9 mouse cellular contexts compared by ENCODE assay signal in the genomic region with DNA sequence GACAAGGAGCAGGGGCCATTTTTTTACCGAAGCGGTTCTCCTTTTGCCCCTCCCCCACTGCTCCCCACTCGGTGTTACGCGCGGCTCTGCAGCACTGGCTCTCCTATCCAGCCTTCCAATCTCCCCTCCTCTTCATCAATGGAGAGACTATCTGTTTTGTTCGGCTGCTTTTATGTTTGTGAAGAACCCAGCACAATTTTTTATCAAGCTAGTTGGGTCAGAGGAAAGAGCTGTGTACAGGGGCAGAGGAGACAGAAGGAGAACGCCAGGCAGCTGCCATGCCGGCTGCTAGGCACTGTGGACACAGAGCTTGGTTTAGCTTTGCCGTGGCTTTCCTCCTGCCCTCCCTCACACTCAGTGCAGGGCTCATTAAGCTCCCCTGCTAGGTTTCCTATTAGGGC.
DNase-seq lines count a peak whose midpoint lies in the region; TF ChIP-seq lines count a peak whose summit lies in the region.
"Had no signal": no experiment of that assay in that cellular context is flagged by ENCODE, and none has a peak within 500 bp of the region (broad histone marks: within the 10 kb centered on the region; RNA-seq: fewer than 3 reads in every experiment).

No protein-coding gene starts in this region.

- H3K36me3 ChIP-seq in forebrain, embryonic 10.5 days (replicated peaks): no peaks in the 10 kb centered on the region
- no peaks in the 10 kb centered on the region for H3K36me3 ChIP-seq in midbrain, embryonic 10.5 days

- H3K4me1 ChIP-seq in forebrain, embryonic 10.5 days: peaks cover 98% of the 10 kb centered on the region
- H3K4me1 ChIP-seq in midbrain, embryonic 10.5 days: peaks cover 97% of the 10 kb centered on the region
- H3K4me1 ChIP-seq: megakaryocyte, embryonic 14.5 days had no signal

- peaks cover 4% of the 10 kb centered on the region for H3K27me3 ChIP-seq in forebrain, embryonic 10.5 days (ENCODE audit: poor library complexity, severe bottlenecking)
- no peaks in the 10 kb centered on the region for H3K27me3 ChIP-seq in midbrain, embryonic 10.5 days (ENCODE audit: low read depth, poor library complexity, severe bottlenecking)
- H3K27me3 ChIP-seq: megakaryocyte, embryonic 14.5 days had no signal

- no peaks in the 10 kb centered on the region for H3K9me3 ChIP-seq in forebrain, embryonic 10.5 days
- no peaks in the 10 kb centered on the region for H3K9me3 ChIP-seq in midbrain, embryonic 10.5 days (replicated peaks)

- intact Hi-C loops in gastrocnemius, adult 2 months (cut with DNase I): no loop called here

- under 1% methylated on average over 10 of the region's 10 CpGs for WGBS in forebrain, embryonic 10.5 days
- WGBS in midbrain, embryonic 10.5 days: 0% methylated on average over 10 of the region's 10 CpGs

- no peak for TF ChIP-seq CTCF in gastrocnemius, adult 2 months (IDR thresholded peaks at IDR 0.05)

- H3K4me3 ChIP-seq in gastrocnemius, adult 2 months: peak overlapping the region; percentile 60
- peak overlapping the region; percentile 51 for H3K4me3 ChIP-seq in forebrain, embryonic 10.5 days
- H3K4me3 ChIP-seq in midbrain, embryonic 10.5 days: peak overlapping the region; percentile 55
- H3K4me3 ChIP-seq: megakaryocyte, embryonic 14.5 days had no signal

- DNase-seq in gastrocnemius, adult 2 months: no peak
- DNase-seq in gastrocnemius, adult 18-20 months (ENCODE audit: low spot score): no peak
- DNase-seq in MN1 (ENCODE audit: low spot score): peak; percentile 42
- DNase-seq in forebrain, embryonic 10.5 days (ENCODE audit: extremely low spot score, low spot score): peak; percentile 77
- peak; percentile 44 to 68 for DNase-seq in kidney, postnatal 4 days
- DNase-seq in midbrain, embryonic 10.5 days (ENCODE audit: low spot score): peak; percentile 78
- DNase-seq in spleen, postnatal 10 days (ENCODE audit: low spot score in 2 of 2): no peak
- no peak for DNase-seq in thymus, postnatal 14 days

- no peak overlapping the region for H3K27ac ChIP-seq in gastrocnemius, adult 2 months
- H3K27ac ChIP-seq in forebrain, embryonic 10.5 days: peak overlapping the region; percentile 96
- peak overlapping the region; percentile 96 for H3K27ac ChIP-seq in midbrain, embryonic 10.5 days (replicated peaks)

Comparison
In these comparisons a context has a peak if more than half of its experiments do, and no peak if none do; other contexts are left out.
1. DNase-seq: peak in MN1 (single experiment), forebrain, embryonic 10.5 days (single experiment), kidney, postnatal 4 days (2 of 2) and midbrain, embryonic 10.5 days (single experiment); none in gastrocnemius, adult 2 months (single experiment), gastrocnemius, adult 18-20 months (single experiment), spleen, postnatal 10 days (0 of 2) and thymus, postnatal 14 days (single experiment).
2. Peak in every context shown above with its lines, with median percentiles within 50 percentile points of each other: H3K4me3 ChIP-seq.